Mouse (Mus musculus) neural tube, embryonic 15.5 days (tissue): ENCODE results near the gene Bahd1. TPM values are rescaled to one million over a fixed set of nuclear protein-coding genes. Genes with fewer than 3 reads are reported as not detected.

Source experiments
- ATAC-seq: fragments of 200-750 bp; cut with Nextera tagmentation; 2 replicates; pipeline ENCODE4 v1.8.0; 2017; ENCODE audit warnings: mild to moderate bottlenecking, moderate TSS enrichment, moderate library complexity; ENCODE audit not compliant: low FRiP score
- H3K27ac ChIP-seq: fragments of 300-500 bp; sonication (generic); replicated peaks from 2 replicates; pipeline ENCODE4 v1.5.1; 2015; ENCODE audit warnings: mild to moderate bottlenecking, inconsistent platforms
- H3K27me3 ChIP-seq: fragments of 300-500 bp; sonication (generic); replicated peaks from 2 replicates; pipeline ENCODE4 v1.6.1; 2015; ENCODE audit warnings: inconsistent platforms
- H3K36me3 ChIP-seq: fragments of 300-500 bp; sonication (generic); 2 replicates; pipeline ENCODE4 v1.6.1; 2015; ENCODE audit warnings: inconsistent platforms
- H3K4me1 ChIP-seq: fragments of 300-500 bp; sonication (generic); 2 replicates; pipeline ENCODE4 v1.6.1; 2015; ENCODE audit warnings: inconsistent platforms
- H3K4me2 ChIP-seq: fragments of 300-500 bp; sonication (generic); 2 replicates; pipeline ENCODE4 v1.6.1; 2015; ENCODE audit warnings: inconsistent platforms, mild to moderate bottlenecking, moderate library complexity
- H3K4me3 ChIP-seq: fragments of 300-500 bp; sonication (generic); replicated peaks from 2 replicates; pipeline ENCODE4 v1.5.1; 2015; ENCODE audit warnings: mild to moderate bottlenecking, inconsistent platforms
- H3K9ac ChIP-seq: fragments of 300-500 bp; sonication (generic); replicated peaks from 2 replicates; pipeline ENCODE4 v1.6.1; 2015; ENCODE audit warnings: mild to moderate bottlenecking, inconsistent platforms
- H3K9me3 ChIP-seq: fragments of 300-500 bp; sonication (generic); replicated peaks from 2 replicates; pipeline ENCODE4 v1.6.1; 2016; ENCODE audit warnings: inconsistent platforms
- WGBS: fragments of 180-500 bp; shearing (Covaris S2); methylation state at CpG from one replicate; pipeline ENCODE4 v1.1.7; 2015; ENCODE audit warnings: mixed read lengths; 5-methylcytosine and 5-hydroxymethylcytosine counted together
- polyA plus RNA-seq: library from polyadenylated mRNA; unstranded; fragments of >200 nt; fragmentation: Nextera tagmentation; extraction: Ambion mirVana; gene quantifications from 2 replicates; pipeline ENCODE4 v1.2.1, GENCODE M21; 2015

Bahd1 gene
- polyA plus RNA-seq, 1 experiment from 2014 or later = 8.5 TPM

DNA sequence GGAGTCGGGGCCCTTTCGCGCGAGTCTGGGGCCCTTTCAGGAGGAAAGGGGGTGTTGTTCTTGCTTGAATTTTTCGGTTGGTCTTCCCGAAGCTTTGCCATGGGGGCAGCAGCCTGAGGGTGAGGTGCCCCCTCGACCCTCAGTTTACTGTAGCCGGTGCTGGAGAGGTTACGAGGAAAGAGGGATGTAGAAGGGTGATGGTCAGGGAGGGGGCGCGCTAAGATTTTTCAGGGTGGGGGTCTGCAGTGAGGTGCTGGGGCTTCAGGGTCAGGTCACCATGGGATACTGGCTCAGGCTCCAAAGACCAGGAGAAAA, 606 bp downstream of the Bahd1 start:
- Histone ChIP-seq H3K9ac (peak overlapping the region; percentile 60), H3K9me3 (no peaks in the 10 kb centered on the region), H3K36me3 (no peaks in the 10 kb centered on the region), H3K4me3 (peak overlapping the region; percentile 93), H3K27me3 (peaks cover 43% of the 10 kb centered on the region), H3K4me1 (peaks cover 66% of the 10 kb centered on the region), H3K4me2 (peak overlapping the region; percentile 100), H3K27ac (no peak overlapping the region)
- ATAC-seq = peak; percentile 13; the same call in 1 of the 2 replicates
- 0% methylated on average over 11 of the region's 11 CpGs for WGBS

DNA sequence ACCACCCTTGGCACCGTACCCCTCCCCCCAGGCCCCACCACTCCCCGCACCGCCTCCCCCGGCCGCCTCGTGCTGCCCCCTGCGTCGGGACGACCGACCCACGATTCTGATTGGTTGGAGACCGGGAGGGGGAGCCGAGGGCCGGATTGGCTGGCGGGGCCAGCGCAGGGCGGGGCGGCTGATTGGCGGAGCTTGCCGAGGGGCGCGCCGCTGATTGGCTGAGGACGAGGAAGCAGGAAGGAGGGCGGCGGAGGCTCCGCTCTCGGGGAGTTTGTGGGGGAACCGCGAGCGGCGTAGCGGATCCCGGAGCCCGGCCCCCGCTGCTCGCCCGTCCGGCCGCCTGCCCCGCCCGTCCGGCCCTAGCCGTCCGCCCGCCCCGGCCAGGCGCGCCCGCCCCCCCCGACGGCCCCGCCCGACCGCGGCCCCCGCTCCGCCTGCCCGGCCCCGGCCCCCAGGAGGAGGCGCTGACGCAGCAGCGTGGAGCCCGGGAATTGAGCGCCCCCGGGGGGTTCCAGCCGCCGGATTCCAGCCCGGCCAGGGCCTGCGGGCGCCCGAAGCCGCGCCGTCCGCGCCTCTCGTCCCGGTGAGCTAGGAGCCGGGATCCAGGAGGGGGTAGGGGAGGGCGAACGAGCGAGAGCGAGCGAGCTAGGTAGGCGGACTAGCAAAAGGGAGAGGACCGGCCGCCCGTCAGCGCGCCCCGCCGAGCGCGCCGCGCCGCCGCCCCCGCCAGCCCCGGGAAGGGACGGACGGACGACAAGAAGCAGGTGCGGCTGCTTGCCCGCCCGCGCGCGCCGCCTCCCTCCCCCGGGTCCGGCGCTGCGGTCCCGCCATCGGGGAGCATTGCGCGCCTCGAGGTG, 1.2 kb downstream of the Bahd1 start:
- H3K36me3 ChIP-seq = no peaks in the 10 kb centered on the region
- peaks cover 37% of the 10 kb centered on the region for H3K27me3 ChIP-seq
- peak overlapping the region; percentile 93 for H3K4me3 ChIP-seq
- WGBS = 1% methylated on average over 70 of the region's 120 CpGs
- peak overlapping the region; percentile 91 for H3K9ac ChIP-seq
- H3K4me2 ChIP-seq = peak overlapping the region; percentile 100
- H3K27ac ChIP-seq = peak overlapping the region; percentile 87
- peak; percentile 94 for ATAC-seq
- no peaks in the 10 kb centered on the region for H3K9me3 ChIP-seq
- H3K4me1 ChIP-seq = peaks cover 68% of the 10 kb centered on the region

DNA sequence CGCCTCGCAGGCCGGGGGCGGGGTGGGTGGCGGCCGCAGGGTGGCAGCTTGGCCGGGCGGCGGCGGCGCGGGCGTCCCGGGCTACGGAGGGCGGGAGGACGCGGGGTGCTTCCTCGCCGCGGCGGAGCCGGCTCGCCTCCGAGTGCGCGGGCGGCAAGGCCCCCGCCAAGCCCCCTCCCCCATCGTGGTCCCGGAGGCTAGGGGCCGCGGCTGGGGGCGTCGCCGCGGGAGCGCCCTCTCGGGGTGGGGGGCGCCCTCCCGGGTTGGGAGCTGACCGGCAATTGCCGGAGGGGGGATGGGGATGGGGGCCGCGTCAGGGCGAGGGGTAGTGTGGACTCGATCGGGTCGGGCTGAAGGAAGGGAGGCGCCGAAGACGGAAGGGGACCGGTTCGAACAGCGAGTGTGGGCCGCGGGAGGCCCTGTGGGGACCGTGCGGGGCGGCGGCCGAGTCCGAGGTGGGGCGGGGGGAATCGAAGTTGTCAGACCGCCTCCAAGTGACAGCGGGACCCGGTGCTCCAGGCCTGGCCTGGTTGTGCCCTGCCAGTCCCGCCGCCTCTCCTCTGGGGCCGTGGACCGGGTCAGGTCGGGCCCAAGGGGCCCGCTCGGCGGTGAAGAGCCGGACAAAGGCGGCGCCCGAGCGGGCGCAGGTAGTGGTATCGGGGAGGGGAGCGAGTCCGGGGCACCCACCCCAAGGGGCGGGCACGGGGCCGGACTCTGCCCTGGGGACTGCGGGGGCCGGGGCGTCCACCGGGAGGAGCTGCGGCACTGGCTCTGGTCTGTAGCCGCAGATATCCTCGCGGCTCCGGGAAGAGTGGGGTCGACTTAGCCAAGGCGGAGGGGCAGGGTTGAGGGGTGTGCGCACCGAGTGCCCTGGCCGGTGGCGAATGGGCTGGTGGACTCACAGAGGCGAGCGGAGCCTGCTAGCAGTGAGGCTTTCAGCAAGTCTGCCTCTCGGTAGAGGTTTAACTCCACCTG, 2.2 kb downstream of the Bahd1 start:
- Histone ChIP-seq H3K27me3 (peaks cover 29% of the 10 kb centered on the region), H3K4me1 (peaks cover 60% of the 10 kb centered on the region), H3K9me3 (no peaks in the 10 kb centered on the region), H3K9ac (peak overlapping the region; percentile 91), H3K27ac (peak overlapping the region; percentile 87), H3K4me3 (peak overlapping the region; percentile 93), H3K4me2 (peak overlapping the region; percentile 100), H3K36me3 (no peaks in the 10 kb centered on the region)
- WGBS = 1% methylated on average over 80 of the region's 106 CpGs
- ATAC-seq = peak; percentile 7; the same call in 1 of the 2 replicates

DNA sequence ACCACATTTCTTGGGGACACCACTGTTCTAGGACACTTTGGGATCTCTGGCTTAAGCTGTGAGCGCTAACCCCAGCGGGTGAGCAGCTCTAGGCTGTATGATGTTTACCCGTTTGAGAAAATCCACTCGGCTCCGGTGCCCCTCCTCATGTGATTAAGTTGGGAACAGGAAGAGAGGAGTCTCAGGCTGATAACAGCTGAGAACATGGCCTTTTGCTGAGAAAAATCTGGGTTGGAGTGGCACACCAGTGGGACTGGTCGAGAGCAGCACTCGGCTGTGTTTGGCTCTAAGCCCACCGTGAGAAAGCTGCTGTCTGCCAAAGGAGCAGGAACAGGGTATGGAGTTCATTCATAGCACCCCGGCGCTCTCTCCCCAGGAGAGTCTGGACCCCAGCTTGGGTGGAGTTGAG, 3.2 kb downstream of the Bahd1 start:
- no peaks in the 10 kb centered on the region for H3K36me3 ChIP-seq
- H3K4me3 ChIP-seq = peak overlapping the region; percentile 93
- H3K9ac ChIP-seq = peak overlapping the region; percentile 91
- H3K27ac ChIP-seq = no peak overlapping the region
- ATAC-seq = no peak
- H3K9me3 ChIP-seq = no peaks in the 10 kb centered on the region
- H3K27me3 ChIP-seq = peaks cover 19% of the 10 kb centered on the region
- peaks cover 50% of the 10 kb centered on the region for H3K4me1 ChIP-seq
- WGBS = 10% methylated on average over 10 of the region's 10 CpGs
- H3K4me2 ChIP-seq = peak overlapping the region; percentile 100

DNA sequence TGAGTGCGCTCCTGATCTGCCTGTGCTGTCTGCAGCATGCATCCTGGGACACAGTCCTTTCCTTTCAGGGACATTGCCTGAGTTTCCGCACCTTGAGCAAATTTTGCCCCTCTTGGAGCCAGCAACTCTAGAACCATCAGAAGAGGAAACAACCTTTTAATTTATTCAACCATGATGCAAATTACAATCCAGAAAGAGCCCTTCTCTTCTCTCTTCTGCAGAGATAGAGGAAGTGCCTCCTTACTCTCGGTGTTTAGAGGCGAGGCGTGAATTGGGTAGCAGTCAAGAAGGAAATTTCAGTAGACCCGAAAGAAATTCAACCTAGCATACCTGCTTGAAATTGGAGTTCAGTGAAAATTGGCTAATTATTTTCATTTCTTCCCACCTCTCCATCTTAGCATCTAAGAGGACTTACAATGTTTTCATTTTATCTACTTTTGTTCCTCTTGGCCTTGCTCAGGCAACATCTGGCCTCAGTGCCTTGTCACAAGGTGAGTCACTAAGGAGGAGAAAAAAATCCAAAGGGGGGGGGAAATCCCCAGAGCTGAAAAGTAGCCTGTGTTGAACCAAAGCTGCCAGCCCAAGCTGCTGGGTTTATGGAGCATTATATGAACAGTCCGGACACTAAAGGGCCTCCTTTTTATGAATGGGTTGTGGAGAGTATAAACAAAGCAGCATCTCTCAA, 5.4 kb downstream of the Bahd1 start:
- no peak for ATAC-seq
- no peak overlapping the region for H3K4me2 ChIP-seq
- H3K9ac ChIP-seq = no peak overlapping the region
- no peaks in the 10 kb centered on the region for H3K27me3 ChIP-seq
- WGBS = 77% methylated on average over 7 of the region's 7 CpGs
- no peak overlapping the region for H3K27ac ChIP-seq
- H3K9me3 ChIP-seq = no peaks in the 10 kb centered on the region
- no peak overlapping the region for H3K4me3 ChIP-seq
- no peaks in the 10 kb centered on the region for H3K36me3 ChIP-seq
- H3K4me1 ChIP-seq = peaks cover 48% of the 10 kb centered on the region

DNA sequence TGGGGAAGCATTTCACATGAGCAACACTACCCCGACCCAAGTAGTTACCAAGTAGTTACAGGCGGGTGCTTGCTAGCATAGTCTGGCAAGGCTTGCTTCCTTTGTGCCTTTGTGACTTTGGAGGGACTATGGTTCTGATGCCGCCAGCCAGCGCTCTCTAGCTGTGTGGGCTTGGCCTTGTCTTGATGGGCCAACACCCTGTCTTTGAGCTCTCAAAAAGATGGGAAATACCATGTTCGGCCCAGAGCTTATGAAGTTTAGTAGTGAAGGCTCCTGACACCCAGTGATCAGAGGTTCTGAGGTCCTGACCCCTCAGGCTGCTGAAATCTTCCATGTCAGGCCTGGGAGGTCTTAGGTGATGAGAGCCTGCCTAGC, 5.9 kb downstream of the Bahd1 start:
- WGBS = 64% methylated on average over 5 of the region's 5 CpGs
- Histone ChIP-seq H3K27ac (no peak overlapping the region), H3K9me3 (no peaks in the 10 kb centered on the region), H3K4me2 (no peak overlapping the region), H3K36me3 (no peaks in the 10 kb centered on the region), H3K27me3 (no peaks in the 10 kb centered on the region), H3K4me3 (no peak overlapping the region), H3K4me1 (peaks cover 45% of the 10 kb centered on the region), H3K9ac (no peak overlapping the region)
- no peak for ATAC-seq

DNA sequence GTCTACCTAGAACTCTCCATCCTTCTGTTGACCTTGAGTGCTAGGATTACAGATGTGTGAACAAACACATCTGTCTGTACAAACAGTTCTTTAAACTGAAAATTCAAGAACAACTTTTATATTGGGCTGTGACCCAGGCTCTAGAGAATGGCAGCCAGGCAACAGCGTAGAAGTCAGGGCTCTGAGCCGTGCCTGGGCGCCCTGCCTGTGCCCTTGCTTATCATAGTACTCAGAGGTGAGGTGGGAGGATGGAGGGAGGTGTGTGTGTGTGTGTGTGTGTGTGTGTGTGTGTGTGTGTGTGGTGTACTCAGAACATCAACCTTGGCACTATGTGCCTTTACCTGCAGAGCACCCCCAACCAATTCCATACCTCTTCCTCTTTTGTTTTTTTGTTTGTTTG, 7.6 kb downstream of the Bahd1 start:
- no peak overlapping the region for H3K4me2 ChIP-seq

DNA sequence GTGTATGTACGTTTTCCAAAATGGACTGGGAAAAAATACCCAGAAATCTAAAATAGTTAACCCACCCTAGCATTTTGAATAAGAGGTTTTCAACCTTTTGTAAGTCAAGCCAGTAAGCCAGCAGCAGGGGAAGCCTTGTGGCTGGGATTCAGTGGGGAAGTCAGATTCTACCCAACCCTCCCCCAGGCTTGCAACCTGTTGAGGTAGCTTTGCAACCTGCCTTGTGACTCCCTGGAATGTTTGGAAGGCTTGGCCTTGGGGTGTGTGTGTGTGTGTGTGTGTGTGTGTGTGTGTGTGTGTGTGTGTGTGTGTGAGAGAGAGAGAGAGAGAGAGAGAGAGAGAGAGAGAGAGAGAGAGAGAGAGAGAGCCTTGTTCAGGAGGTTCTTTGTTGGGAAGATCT, 9.0 kb downstream of the Bahd1 start:
- Histone ChIP-seq H3K9ac (no peak overlapping the region), H3K4me1 (peaks cover 49% of the 10 kb centered on the region), H3K4me3 (no peak overlapping the region), H3K9me3 (no peaks in the 10 kb centered on the region), H3K27ac (no peak overlapping the region), H3K36me3 (no peaks in the 10 kb centered on the region), H3K4me2 (no peak overlapping the region), H3K27me3 (no peaks in the 10 kb centered on the region)
- ATAC-seq = no peak
- 76% methylated on average over 1 of the region's 1 CpGs for WGBS

More for the DNA sequence above, 7.6 kb downstream of the Bahd1 start:
- H3K27me3 ChIP-seq = no peaks in the 10 kb centered on the region
- WGBS = 89% methylated on average over 3 of the region's 3 CpGs
- H3K9me3 ChIP-seq = no peaks in the 10 kb centered on the region
- no peak overlapping the region for H3K4me3 ChIP-seq
- H3K9ac ChIP-seq = no peak overlapping the region
- H3K27ac ChIP-seq = no peak overlapping the region
- no peak for ATAC-seq
- H3K4me1 ChIP-seq = peaks cover 49% of the 10 kb centered on the region
- no peaks in the 10 kb centered on the region for H3K36me3 ChIP-seq

DNA sequence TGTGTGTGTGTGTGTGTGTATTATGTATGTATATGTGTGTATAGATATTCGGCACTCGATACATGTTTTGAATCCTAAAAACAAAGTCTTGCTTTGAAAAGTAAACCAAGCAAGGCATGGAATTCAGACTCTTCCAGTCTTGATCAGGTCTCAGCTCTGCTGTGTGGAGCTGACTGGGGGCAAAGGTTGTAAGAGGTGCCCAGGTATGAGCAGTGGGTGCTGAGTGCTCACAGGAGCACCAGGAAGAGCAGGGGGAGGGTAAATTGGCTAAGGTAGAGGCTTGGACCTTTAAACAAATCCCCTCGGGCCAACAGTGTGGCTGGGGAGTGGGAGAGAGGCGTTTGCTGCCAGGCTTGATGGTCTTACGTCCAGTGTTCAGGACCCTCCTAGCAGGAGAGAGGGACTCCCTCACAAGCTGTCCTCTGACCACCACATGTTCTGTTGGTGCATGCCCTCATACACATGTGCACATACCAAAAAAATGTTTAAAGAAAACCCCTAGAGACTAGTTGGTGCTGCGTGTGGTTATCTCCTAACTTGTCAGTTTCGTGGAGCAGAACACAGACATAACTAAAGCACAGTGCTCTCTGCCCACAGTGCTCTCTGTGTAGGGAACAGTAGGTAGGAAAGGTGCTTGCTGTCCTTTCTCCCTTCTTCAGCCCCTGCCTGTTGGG, 10.6 kb downstream of the Bahd1 start:
- Histone ChIP-seq H3K36me3 (no peaks in the 10 kb centered on the region), H3K4me1 (peaks cover 46% of the 10 kb centered on the region), H3K9me3 (no peaks in the 10 kb centered on the region), H3K9ac (no peak overlapping the region), H3K27me3 (no peaks in the 10 kb centered on the region), H3K4me2 (no peak overlapping the region), H3K27ac (no peak overlapping the region), H3K4me3 (no peak overlapping the region)
- ATAC-seq = no peak
- 86% methylated on average over 7 of the region's 7 CpGs for WGBS

DNA sequence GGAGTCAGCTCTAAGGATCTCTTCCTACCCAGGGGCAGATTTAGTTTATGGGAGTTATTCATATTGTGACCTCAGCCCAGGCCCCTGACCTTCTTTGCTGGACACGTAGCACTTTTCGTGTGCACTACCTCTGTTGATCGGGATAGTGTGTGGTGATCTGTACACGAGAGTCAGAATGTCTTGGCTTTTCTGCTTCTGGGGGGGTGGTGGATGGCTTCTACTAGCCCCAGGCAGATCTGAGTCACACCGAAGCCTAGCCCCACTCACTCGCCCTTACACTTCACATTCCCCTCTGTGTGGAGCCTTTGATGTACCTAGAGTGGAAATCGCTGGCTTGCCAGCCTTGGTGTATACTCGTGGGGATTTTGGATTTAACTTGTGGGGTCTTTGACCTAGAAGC, 12.5 kb downstream of the Bahd1 start:
- H3K9ac ChIP-seq = no peak overlapping the region

More for the DNA sequence above, 12.5 kb downstream of the Bahd1 start:
- peaks cover 38% of the 10 kb centered on the region for H3K4me1 ChIP-seq
- no peak overlapping the region for H3K27ac ChIP-seq
- H3K4me2 ChIP-seq = no peak overlapping the region
- H3K9me3 ChIP-seq = no peaks in the 10 kb centered on the region
- WGBS = 83% methylated on average over 8 of the region's 8 CpGs
- no peak overlapping the region for H3K4me3 ChIP-seq
- no peak for ATAC-seq
- H3K36me3 ChIP-seq = peaks cover 12% of the 10 kb centered on the region; the same call in 1 of the 2 replicates
- H3K27me3 ChIP-seq = no peaks in the 10 kb centered on the region
